Mouse (Mus musculus) forebrain, embryonic 16.5 days (tissue): ENCODE data around the gene Prmt3. TPM values are rescaled to one million over a fixed set of nuclear protein-coding genes. Genes with fewer than 3 reads are reported as not detected.
A peak's percentile ranks its signal among the peaks of the same experiment; 100 is the strongest.

ENCODE experiments used
- ATAC-seq: fragments of 200-750 bp; cut with Nextera tagmentation; 2 replicates; pipeline ENCODE4 v1.8.0; 2017; ENCODE audit warnings: mild to moderate bottlenecking, moderate library complexity
- H3K27ac ChIP-seq: fragments of 300-500 bp; sonication (generic); 2 replicates; pipeline ENCODE4 v1.5.1; 2014; ENCODE audit warnings: low read length, control low read depth
- H3K27me3 ChIP-seq: fragments of 300-500 bp; sonication (generic); replicated peaks from 2 replicates; pipeline ENCODE4 v1.6.1; 2014; ENCODE audit warnings: low read length; ENCODE audit not compliant: control insufficient read depth, insufficient read depth
- H3K36me3 ChIP-seq: fragments of 300-500 bp; sonication (generic); 2 replicates; pipeline ENCODE4 v1.6.1; 2014; ENCODE audit not compliant: control insufficient read depth, insufficient read depth
- H3K4me1 ChIP-seq: fragments of 300-500 bp; sonication (generic); replicated peaks from 2 replicates; pipeline ENCODE4 v1.6.1; 2014; ENCODE audit warnings: low read length; ENCODE audit not compliant: control insufficient read depth, insufficient read depth
- H3K4me2 ChIP-seq: fragments of 300-500 bp; sonication (generic); 2 replicates; pipeline ENCODE4 v1.6.1; 2014; ENCODE audit warnings: mild to moderate bottlenecking, low read length, control low read depth
- H3K4me3 ChIP-seq: fragments of 300-500 bp; sonication (generic); replicated peaks from 2 replicates; pipeline ENCODE4 v1.5.1; 2014; ENCODE audit warnings: mild to moderate bottlenecking, low read length, control low read depth
- H3K9ac ChIP-seq: fragments of 300-500 bp; sonication (generic); replicated peaks from 2 replicates; pipeline ENCODE4 v1.6.1; 2014; ENCODE audit warnings: low read depth, low read length, control low read depth
- H3K9me3 ChIP-seq: fragments of 300-500 bp; sonication (generic); 2 replicates; pipeline ENCODE4 v1.6.1; 2016; ENCODE audit warnings: low read length; ENCODE audit not compliant: control insufficient read depth
- WGBS: fragments of 180-500 bp; shearing (Covaris S2); extraction: QIAGEN DNeasy Blood & Tissue Kit; methylation state at CpG from one replicate; pipeline ENCODE4 v1.1.7; 2014; 5-methylcytosine and 5-hydroxymethylcytosine counted together
- polyA plus RNA-seq: library from polyadenylated mRNA; unstranded; fragments of >200 nt; fragmentation: Nextera tagmentation; extraction: Ambion mirVana; gene quantifications from 2 replicates; pipeline ENCODE4 v1.2.1, GENCODE M21; 2015

Gene Prmt3
- polyA plus RNA-seq, 1 experiment from 2014 or later: 56.0 TPM

DNA sequence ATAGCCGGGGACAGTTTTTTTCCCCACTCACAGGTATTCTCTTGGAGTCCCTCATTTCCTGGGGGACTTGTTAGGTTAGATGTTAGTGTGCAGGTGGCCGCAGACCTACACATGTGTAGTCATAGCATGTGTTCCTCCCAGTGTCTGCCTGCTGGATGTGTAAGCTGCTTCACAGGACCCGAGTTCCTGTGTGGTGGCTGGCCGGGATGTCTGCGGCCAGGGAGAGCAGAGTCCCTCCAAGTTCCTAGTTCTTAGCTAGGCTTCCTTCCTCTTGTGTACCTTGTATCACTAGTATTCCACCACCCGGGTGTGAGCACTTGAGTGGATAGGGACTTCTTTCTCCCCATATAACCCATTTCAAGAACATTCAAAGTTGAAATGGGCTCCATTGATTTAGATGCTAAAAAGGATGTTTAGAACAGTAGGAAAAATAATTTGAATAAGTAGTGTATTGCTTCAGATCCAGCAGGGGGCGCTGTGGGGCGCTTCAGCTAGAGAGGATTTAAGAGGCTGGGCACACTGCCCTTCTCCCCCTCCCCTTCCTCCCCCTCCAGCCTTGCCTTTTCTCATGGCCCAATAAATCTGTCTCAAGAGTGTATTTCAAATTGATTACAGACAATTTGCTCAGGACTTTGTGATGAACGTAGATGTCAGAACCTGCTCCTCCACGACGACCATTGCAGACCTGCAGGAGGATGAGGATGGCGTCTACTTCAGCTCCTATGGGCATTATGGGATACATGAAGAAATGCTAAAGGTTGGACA, 8.7 kb downstream of the Prmt3 start:
- no peak overlapping the region for H3K27ac ChIP-seq
- peaks cover 12% of the 10 kb centered on the region for H3K36me3 ChIP-seq
- H3K4me2 ChIP-seq: no peak overlapping the region
- no peaks in the 10 kb centered on the region for H3K27me3 ChIP-seq
- 57% methylated on average over 12 of the region's 12 CpGs for WGBS
- H3K9me3 ChIP-seq: no peaks in the 10 kb centered on the region
- ATAC-seq: peak; percentile 40
- H3K4me3 ChIP-seq: no peak overlapping the region
- no peaks in the 10 kb centered on the region for H3K4me1 ChIP-seq
- H3K9ac ChIP-seq: no peak overlapping the region

DNA sequence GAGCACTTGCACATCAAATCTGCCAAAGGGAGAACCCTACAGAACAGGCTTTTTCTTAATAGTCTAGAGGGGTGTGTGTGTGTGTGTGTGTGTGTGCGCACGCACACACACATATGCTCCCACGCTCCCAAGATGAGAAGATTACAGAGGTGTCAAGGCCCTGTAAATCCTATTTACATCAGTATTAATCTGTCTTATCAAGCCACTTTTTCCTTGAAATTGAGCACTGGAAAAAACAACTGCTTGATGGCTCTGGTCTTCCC, 9.2 kb downstream of the Prmt3 start:
- H3K4me3 ChIP-seq: no peak overlapping the region
- 95% methylated on average over 3 of the region's 3 CpGs for WGBS
- peaks cover 9% of the 10 kb centered on the region for H3K36me3 ChIP-seq

GRCm38 (mm10) chr7:49794304-49794703, 16.2 kb downstream of the Prmt3 start:
- ATAC-seq: no peak
- 87% methylated on average over 2 of the region's 2 CpGs for WGBS
- Histone ChIP-seq H3K27me3 (no peaks in the 10 kb centered on the region), H3K9me3 (no peaks in the 10 kb centered on the region), H3K4me2 (no peak overlapping the region), H3K4me3 (no peak overlapping the region), H3K36me3 (peaks cover 13% of the 10 kb centered on the region), H3K9ac (no peak overlapping the region), H3K4me1 (no peaks in the 10 kb centered on the region), H3K27ac (no peak overlapping the region)

More for the DNA sequence above, 9.2 kb downstream of the Prmt3 start:
- Histone ChIP-seq H3K9me3 (no peaks in the 10 kb centered on the region), H3K9ac (no peak overlapping the region), H3K4me2 (no peak overlapping the region), H3K27ac (no peak overlapping the region), H3K4me1 (no peaks in the 10 kb centered on the region), H3K27me3 (no peaks in the 10 kb centered on the region)
- ATAC-seq: no peak

DNA sequence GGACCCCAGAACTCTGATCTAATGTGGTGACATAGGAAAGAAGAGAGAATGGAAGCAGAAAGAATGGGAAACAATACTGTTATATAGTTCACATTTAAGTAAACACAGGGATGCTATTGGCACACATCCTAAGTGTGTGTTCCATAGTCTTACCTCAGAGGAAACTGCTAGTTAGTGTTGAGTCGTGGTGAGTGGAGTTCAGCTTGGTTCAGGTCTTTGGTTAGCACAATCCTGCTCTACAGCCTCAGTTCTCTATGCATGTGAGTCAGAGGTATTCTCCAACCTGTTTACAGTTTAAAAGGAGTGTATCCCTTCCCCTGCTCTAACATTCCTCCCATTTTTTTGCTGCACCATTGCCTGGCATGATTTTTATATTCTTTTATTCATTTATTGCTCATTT, 19.0 kb downstream of the Prmt3 start:
- no peaks in the 10 kb centered on the region for H3K9me3 ChIP-seq
- 84% methylated on average over 1 of the region's 1 CpGs for WGBS
- ATAC-seq: no peak

GRCm38 (mm10) chr7:49803511-49803910, 25.4 kb downstream of the Prmt3 start:
- WGBS: 87% methylated on average over 6 of the region's 6 CpGs
- ATAC-seq: no peak
- H3K9me3 ChIP-seq: no peaks in the 10 kb centered on the region
- H3K4me3 ChIP-seq: no peak overlapping the region
- no peak overlapping the region for H3K9ac ChIP-seq
- H3K27me3 ChIP-seq: no peaks in the 10 kb centered on the region
- H3K4me2 ChIP-seq: no peak overlapping the region
- no peaks in the 10 kb centered on the region; the same call in 1 of the 2 replicates for H3K4me1 ChIP-seq
- H3K36me3 ChIP-seq: peaks cover 6% of the 10 kb centered on the region; the same call in 1 of the 2 replicates
- H3K27ac ChIP-seq: no peak overlapping the region

More for the DNA sequence above, 19.0 kb downstream of the Prmt3 start:
- no peaks in the 10 kb centered on the region for H3K27me3 ChIP-seq
- no peak overlapping the region for H3K27ac ChIP-seq
- H3K4me1 ChIP-seq: no peaks in the 10 kb centered on the region; the same call in 1 of the 2 replicates
- no peak overlapping the region for H3K4me2 ChIP-seq
- peaks cover 12% of the 10 kb centered on the region for H3K36me3 ChIP-seq
- no peak overlapping the region for H3K4me3 ChIP-seq
- no peak overlapping the region for H3K9ac ChIP-seq

- Histone ChIP-seq H3K4me1 (no peaks in the 10 kb centered on the region; the same call in 1 of the 2 replicates), H3K9me3 (no peaks in the 10 kb centered on the region), H3K27me3 (no peaks in the 10 kb centered on the region), H3K9ac (no peak overlapping the region), H3K27ac (0 out of 2 replicates have a peak overlapping the region, but pooled peaks have one; percentile 37), H3K36me3 (0 out of 2 replicates have a peak, but pooled peaks cover 2% of the 10 kb centered on the region), H3K4me2 (no peak overlapping the region), H3K4me3 (no peak overlapping the region)
- ATAC-seq: no peak
- WGBS: 76% methylated on average over 5 of the region's 5 CpGs
Measured at GRCm38 (mm10) chr7:49804638-49805165, 26.6 kb downstream of the Prmt3 start.

GRCm38 (mm10) chr7:49805618-49806017, 27.5 kb downstream of the Prmt3 start:
- ATAC-seq: no peak
- Histone ChIP-seq H3K4me2 (no peak overlapping the region), H3K4me1 (no peaks in the 10 kb centered on the region), H3K36me3 (no peaks in the 10 kb centered on the region), H3K27ac (no peak overlapping the region), H3K9ac (no peak overlapping the region), H3K9me3 (no peaks in the 10 kb centered on the region), H3K27me3 (no peaks in the 10 kb centered on the region), H3K4me3 (no peak overlapping the region)
- WGBS: 86% methylated on average over 3 of the region's 3 CpGs

DNA sequence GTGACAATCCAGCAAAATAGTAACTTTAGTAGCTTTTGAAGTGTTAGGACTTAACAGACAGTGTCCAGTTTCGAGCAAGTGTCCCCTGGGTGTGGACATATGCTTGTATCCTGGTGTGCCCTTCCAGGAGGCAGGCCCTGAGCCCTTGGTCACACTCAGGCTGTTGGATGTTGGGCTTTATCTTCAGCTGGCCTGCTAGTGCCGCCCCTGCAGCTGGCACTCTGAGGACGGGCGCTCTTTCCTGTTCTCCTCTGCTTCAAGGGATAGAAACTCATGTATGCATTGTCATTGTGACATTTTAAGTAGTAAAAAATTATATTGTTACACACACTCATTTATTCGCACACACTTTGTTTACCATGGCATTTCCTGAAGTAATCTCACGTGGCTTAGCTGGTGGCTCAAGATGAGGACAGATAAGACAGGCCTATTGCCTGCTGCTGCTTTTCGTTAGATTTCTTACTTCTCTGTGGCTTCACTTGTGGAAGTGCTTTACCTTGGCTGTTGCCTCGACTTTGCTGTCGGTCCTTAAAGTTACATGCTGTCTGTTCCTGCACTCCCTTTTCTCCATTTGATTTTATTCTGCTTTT, 29.0 kb downstream of the Prmt3 start:
- Histone ChIP-seq H3K4me2 (no peak overlapping the region), H3K27me3 (no peaks in the 10 kb centered on the region), H3K9me3 (no peaks in the 10 kb centered on the region), H3K27ac (no peak overlapping the region), H3K9ac (no peak overlapping the region), H3K4me3 (no peak overlapping the region), H3K4me1 (no peaks in the 10 kb centered on the region), H3K36me3 (no peaks in the 10 kb centered on the region)
- no peak for ATAC-seq
- WGBS: 90% methylated on average over 9 of the region's 9 CpGs

- no peaks in the 10 kb centered on the region for H3K36me3 ChIP-seq
- H3K4me1 ChIP-seq: no peaks in the 10 kb centered on the region
- no peak overlapping the region for H3K27ac ChIP-seq
- H3K9me3 ChIP-seq: no peaks in the 10 kb centered on the region
- H3K9ac ChIP-seq: no peak overlapping the region
- 80% methylated on average over 17 of the region's 17 CpGs for WGBS
- no peak for ATAC-seq
- no peaks in the 10 kb centered on the region for H3K27me3 ChIP-seq
- no peak overlapping the region for H3K4me3 ChIP-seq
- H3K4me2 ChIP-seq: no peak overlapping the region
Measured at GRCm38 (mm10) chr7:49807846-49808622, 29.9 kb downstream of the Prmt3 start.
